9 mouse cellular contexts compared by ENCODE assay signal in genomic region chr10:86777614-86778319, GRCm38 (mm10). TPM values are rescaled to one million over a fixed set of nuclear protein-coding genes. Genes with fewer than 3 reads are reported as not detected.
DNase-seq lines count a peak whose midpoint lies in the region; ATAC-seq and TF ChIP-seq lines count a peak whose summit lies in the region.
"Had no signal": no experiment of that assay in that cellular context is flagged by ENCODE, and none has a peak within 500 bp of the region (broad histone marks: within the 10 kb centered on the region; RNA-seq: fewer than 3 reads in every experiment).

No protein-coding gene starts in this region.

- peak; percentile 57 for DNase-seq in gastrocnemius, adult 2 months
- DNase-seq in gastrocnemius, postnatal 4 days (ENCODE audit: low spot score in 2 of 2) = no peak
- DNase-seq in testis, postnatal 10 days (ENCODE audit: low spot score) = no peak
- no peak for DNase-seq in liver, embryonic 11.5 days (ENCODE audit: low spot score)
- DNase-seq in stomach, postnatal 0 days (ENCODE audit: low spot score) = no peak
- DNase-seq in urinary bladder, postnatal 14 days (ENCODE audit: low spot score) = no peak
- DNase-seq in retina, postnatal 1 day = no peak

- H3K27me3 ChIP-seq in testis, adult 2 months (ENCODE audit: control insufficient read depth, insufficient read depth, low read length) = no peaks in the 10 kb centered on the region
- H3K27me3 ChIP-seq in liver, embryonic 11.5 days (replicated peaks; ENCODE audit: control insufficient read depth, insufficient read depth, low read length) = no peaks in the 10 kb centered on the region
- H3K27me3 ChIP-seq in stomach, postnatal 0 days (ENCODE audit: control insufficient read depth, insufficient read depth, low read length) = no peaks in the 10 kb centered on the region

- TF ChIP-seq EP300 in stomach, postnatal 0 days (optimal IDR thresholded peaks at IDR 0.05) = no peak

- 38% methylated on average over 19 of the region's 19 CpGs for WGBS in liver, embryonic 11.5 days
- 51% methylated on average over 19 of the region's 19 CpGs for WGBS in stomach, postnatal 0 days

- peaks cover 11% of the 10 kb centered on the region for H3K4me1 ChIP-seq in testis, adult 2 months (ENCODE audit: control insufficient read depth, insufficient read depth, low read length)
- H3K4me1 ChIP-seq in liver, embryonic 11.5 days (replicated peaks; ENCODE audit: control insufficient read depth, insufficient read depth, low read length) = peaks cover 19% of the 10 kb centered on the region
- H3K4me1 ChIP-seq in stomach, postnatal 0 days (replicated peaks; ENCODE audit: control insufficient read depth, insufficient read depth) = 0 out of 2 replicates have a peak, but pooled peaks cover 2% of the 10 kb centered on the region

- H3K4me3 ChIP-seq in gastrocnemius, adult 2 months = peak overlapping the region; percentile 84
- H3K4me3 ChIP-seq in testis, adult 2 months (ENCODE audit: control insufficient read depth, low read depth, low read length) = peak overlapping the region; percentile 90
- peak overlapping the region; percentile 78 for H3K4me3 ChIP-seq in liver, embryonic 11.5 days (ENCODE audit: low read depth, low read length)
- peak overlapping the region; percentile 76 for H3K4me3 ChIP-seq in stomach, postnatal 0 days (ENCODE audit: low read depth, low read length)

- no peak for TF ChIP-seq CTCF in gastrocnemius, adult 2 months (IDR thresholded peaks at IDR 0.05)
- TF ChIP-seq CTCF in testis, adult 2 months (IDR thresholded peaks at IDR 0.05; ENCODE audit: control insufficient read depth, insufficient read depth, insufficient replicate concordance, low read depth, low read length) = no peak
- TF ChIP-seq CTCF in stomach, postnatal 0 days (IDR thresholded peaks at IDR 0.05; ENCODE audit: low read depth) = no peak

- peak overlapping the region; percentile 86 for H3K9ac ChIP-seq in liver, embryonic 11.5 days (ENCODE audit: low read depth, low read length)
- H3K9ac ChIP-seq in stomach, postnatal 0 days (ENCODE audit: low read length) = peak overlapping the region; percentile 56

- intact Hi-C loops in gastrocnemius, adult 2 months (cut with DNase I) = loop anchor here (2.0 to 5.0 kb wide), 2 partner anchors 49 to 70 kb away; partner anchors contain the start of genes Hsp90b1 and Ttc41

- H3K36me3 ChIP-seq in testis, adult 2 months (ENCODE audit: control insufficient read depth, insufficient read depth, low read length) = no peaks in the 10 kb centered on the region
- no peaks in the 10 kb centered on the region for H3K36me3 ChIP-seq in liver, embryonic 11.5 days (ENCODE audit: control insufficient read depth, insufficient read depth, low read length)
- H3K36me3 ChIP-seq in stomach, postnatal 0 days (ENCODE audit: control insufficient read depth, insufficient read depth, low read length) = no peaks in the 10 kb centered on the region

- TF ChIP-seq POLR2A in testis, adult 2 months (IDR thresholded peaks at IDR 0.05; ENCODE audit: control insufficient read depth, low read depth, low read length) = no peak

- peak overlapping the region; percentile 97 for H3K27ac ChIP-seq in gastrocnemius, adult 2 months
- peak overlapping the region; percentile 86 for H3K27ac ChIP-seq in testis, adult 2 months (ENCODE audit: control insufficient read depth, insufficient read depth, low read depth, low read length)
- H3K27ac ChIP-seq in liver, embryonic 11.5 days (ENCODE audit: low read depth, low read length) = peak overlapping the region; percentile 40
- H3K27ac ChIP-seq in stomach, postnatal 0 days (replicated peaks) = peak overlapping the region; percentile 78

- H3K4me2 ChIP-seq in liver, embryonic 11.5 days = peak overlapping the region; percentile 99
- H3K4me2 ChIP-seq in stomach, postnatal 0 days (replicated peaks; ENCODE audit: low read depth) = peak overlapping the region; percentile 100

- no peaks in the 10 kb centered on the region for H3K9me3 ChIP-seq in liver, embryonic 11.5 days (ENCODE audit: control insufficient read depth, low read length)
- no peaks in the 10 kb centered on the region for H3K9me3 ChIP-seq in stomach, postnatal 0 days (ENCODE audit: control insufficient read depth, low read length)

- no peak for ATAC-seq in liver, embryonic 11.5 days (replicated peaks; ENCODE audit: low FRiP score)
- ATAC-seq in stomach, postnatal 0 days (ENCODE audit: low FRiP score, low TSS enrichment) = no peak

RNA-seq across cellular contexts. Expression of gene Nt5dc3, which starts 1.0 kb away (rescaled TPM):
- 10 to 100 TPM; 36.1 to 77.7 TPM for total RNA-seq in gastrocnemius, adult 2 months (2021)
- 10 to 100 TPM; 11.2 to 11.3 TPM for total RNA-seq in gastrocnemius, postnatal 4 days (2021)
- polyA plus RNA-seq in testis, adult 2 months (2012; rRNA removed) = 7.0 and 7.7 TPM in 2 replicates
- polyA plus RNA-seq in liver, embryonic 11.5 days (2014; fragmentation: Nextera tagmentation; extraction: Ambion mirVana) = 1.1 and 1.3 TPM in 2 replicates
- polyA plus RNA-seq in stomach, postnatal 0 days (2015; fragmentation: Nextera tagmentation; extraction: Ambion mirVana) = 1.2 TPM in 2 replicates

RNA-seq across cellular contexts. Expression of gene Gm49358, which starts 14.0 kb away (rescaled TPM):
- 10 to 100 TPM; 16.7 to 32.1 TPM for total RNA-seq in gastrocnemius, adult 2 months (2021)
- 1 to 10 TPM; 4.6 to 6.6 TPM for total RNA-seq in gastrocnemius, postnatal 4 days (2021)
- polyA plus RNA-seq in testis, adult 2 months (2012; rRNA removed) = not detected in 2 replicates
- polyA plus RNA-seq in liver, embryonic 11.5 days (2014; fragmentation: Nextera tagmentation; extraction: Ambion mirVana) = not detected in 2 replicates
- not detected in 2 replicates for polyA plus RNA-seq in stomach, postnatal 0 days (2015; fragmentation: Nextera tagmentation; extraction: Ambion mirVana)
- polyA plus RNA-seq: large intestine, adult 2 months had no signal

Comparison
In these comparisons a context has a peak if more than half of its experiments do, and no peak if none do; other contexts are left out.
1. H3K27ac ChIP-seq: peak in every context shown above with its lines; median percentile 97 in gastrocnemius, adult 2 months; 86 in testis, adult 2 months; 78 in stomach, postnatal 0 days; 40 in liver, embryonic 11.5 days.